Mouse (Mus musculus) central nervous system, embryonic 18 days (tissue): ENCODE measurements around the gene Msrb2. TPM values are rescaled to one million over a fixed set of nuclear protein-coding genes. Genes with fewer than 3 reads are reported as not detected.

Experiments
- polyA plus RNA-seq: library from polyadenylated mRNA; depleted of rRNA; stranded (reverse); fragments of >200 nt; gene quantifications from 2 replicates; pipeline ENCODE4 v1.2.3, GENCODE M21; 2012; rRNA removed

The Msrb2 gene
- 8.5 and 10.1 TPM in 2 replicates for polyA plus RNA-seq

DNA sequence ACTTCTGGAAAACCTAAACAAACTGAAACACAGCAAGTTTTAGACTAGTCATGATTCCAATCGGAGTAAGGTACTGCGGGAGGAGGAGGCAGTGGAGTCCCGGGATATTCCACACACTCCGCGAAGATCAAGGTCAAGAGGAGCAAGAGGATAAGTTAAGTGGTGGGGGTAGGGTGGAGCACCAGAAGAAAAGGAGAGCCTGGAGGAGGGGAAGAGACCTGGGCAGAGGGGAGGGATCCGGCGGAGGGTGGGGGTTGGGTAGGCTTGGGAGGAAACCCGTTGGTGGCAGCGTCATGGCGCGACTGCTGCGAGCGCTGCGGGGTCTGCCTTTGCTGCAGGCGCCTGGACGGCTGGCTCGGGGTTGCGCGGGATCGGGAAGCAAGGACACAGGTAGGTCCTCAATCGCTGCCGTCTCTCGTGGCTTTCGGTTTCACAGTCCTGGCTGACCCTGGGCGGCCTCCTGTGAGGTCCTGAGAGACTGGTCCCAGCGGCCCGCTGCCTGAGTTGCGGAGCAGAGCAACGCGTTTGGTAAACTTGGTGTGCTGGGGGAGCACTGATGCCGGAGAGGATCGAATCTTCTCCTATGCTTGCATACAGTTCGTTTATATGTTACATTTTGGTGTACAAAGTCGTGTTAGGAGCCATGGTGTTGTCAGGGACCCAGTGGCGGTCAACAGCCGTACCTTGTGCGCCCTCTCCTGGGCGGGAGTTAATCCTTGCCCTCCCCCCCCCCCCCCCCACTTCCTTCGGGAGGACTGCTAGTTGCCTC, at the start of gene Msrb2:
Gene Msrb2, plus strand, starts transcription at position 51 of the 769 bp plus-strand sequence.

Other genes starting within 250 kb of the Msrb2 start
- gene Armc3, start 172.1 kb upstream of the Msrb2 start, polyA plus RNA-seq: 0.60 and 0.72 TPM in 2 replicates
- gene Ptf1a, start 74.2 kb downstream of the Msrb2 start, polyA plus RNA-seq: 0.21 TPM in 1 of 2 replicates, not detected in the other
- 0.05 TPM in 1 of 2 replicates, not detected in the other for gene 4921504E06Rik, start 182.5 kb downstream of the Msrb2 start, polyA plus RNA-seq